Mouse (Mus musculus) heart, postnatal 36 days (tissue): Measurements from ENCODE around the gene Klhl7. TPM values are rescaled to one million over a fixed set of nuclear protein-coding genes. Genes with fewer than 3 reads are reported as not detected.

Experiments
- DNase-seq, 2 experiments: peaks; one replicate each; pipeline ENCODE4 v3.0.0; 2021 to 2022
- intact Hi-C: fragments of 180-260 bp; cut with DNase I; formaldehyde crosslinking; loops from one replicate; pipeline ENCODE4 v1.15.1; 2025
- total RNA-seq, 2 experiments: library from RNA; stranded (reverse); gene quantifications; 2 replicates each; pipeline ENCODE4 v1.2.3; 2021

The Klhl7 gene
- total RNA-seq, 2 experiments from 2014 or later, result 42.1 to 51.2 TPM

DNA sequence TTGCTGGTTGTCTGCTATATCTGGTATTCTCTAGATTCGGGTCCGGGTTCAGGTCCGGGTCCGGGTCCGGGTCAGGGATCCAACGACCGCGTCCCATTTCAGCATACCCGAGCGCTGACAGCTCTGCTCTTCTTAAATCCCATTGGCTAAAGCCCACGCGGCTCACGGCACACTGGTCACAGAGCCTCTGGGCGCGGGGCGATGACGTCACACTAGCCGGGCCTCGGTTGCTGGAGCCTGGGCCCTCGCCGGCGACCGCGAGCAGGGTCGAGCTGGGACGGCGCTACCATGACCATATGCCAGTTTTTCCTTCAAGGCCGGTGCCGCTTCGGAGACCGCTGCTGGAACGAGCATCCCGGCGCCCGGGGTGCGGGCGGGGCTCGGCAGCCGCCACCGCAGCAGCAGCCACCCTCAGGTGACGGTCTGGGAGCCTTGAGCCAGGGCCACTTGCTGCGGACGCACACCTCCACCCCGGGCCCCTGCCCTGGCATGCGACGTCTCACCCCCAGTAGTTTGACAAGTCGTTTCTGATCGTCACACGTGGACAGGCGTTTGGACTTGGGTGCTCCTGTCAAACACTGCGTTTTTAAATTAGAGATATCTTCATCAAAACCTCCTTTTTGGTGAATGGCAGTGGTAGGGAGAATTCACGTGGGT is 64.5 kb downstream of the Klhl7 start, which contains the start of gene Nupl2:
Gene Nupl2, plus strand, starts transcription at position 175 of the 657 bp plus-strand sequence.
- intact Hi-C loops, result loop anchor here (1.0 to 10.0 kb wide), 3 partner anchors 65 to 314 kb away; partner anchors contain the start of genes Klhl7 and Nos3
- DNase-seq, result peak; percentile 93 to 94

DNA sequence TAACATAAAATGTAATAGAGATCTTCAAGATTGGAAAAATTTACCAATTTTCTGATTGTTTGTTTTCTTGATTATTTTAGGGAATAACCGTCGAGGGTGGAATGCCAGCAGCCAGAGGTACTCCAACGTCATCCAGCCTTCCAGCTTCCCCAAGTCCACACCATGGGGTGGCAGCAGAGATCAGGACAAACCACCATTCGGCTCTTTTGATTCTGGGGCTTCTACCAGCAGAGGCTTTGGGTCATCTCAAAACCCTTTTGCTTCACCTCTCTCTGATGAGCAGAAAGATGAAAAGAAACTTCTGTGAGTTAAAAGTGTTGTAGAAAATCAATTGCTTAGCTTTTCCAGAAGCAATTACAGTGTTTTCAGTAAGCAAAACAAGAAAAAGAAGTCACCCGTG is 66.9 kb downstream of the Klhl7 start:
- intact Hi-C loops, result loop anchor here (10.0 kb wide), 1 partner anchor 198 kb away; the partner anchor contains the start of gene Nos3
- DNase-seq, result no peak

DNA sequence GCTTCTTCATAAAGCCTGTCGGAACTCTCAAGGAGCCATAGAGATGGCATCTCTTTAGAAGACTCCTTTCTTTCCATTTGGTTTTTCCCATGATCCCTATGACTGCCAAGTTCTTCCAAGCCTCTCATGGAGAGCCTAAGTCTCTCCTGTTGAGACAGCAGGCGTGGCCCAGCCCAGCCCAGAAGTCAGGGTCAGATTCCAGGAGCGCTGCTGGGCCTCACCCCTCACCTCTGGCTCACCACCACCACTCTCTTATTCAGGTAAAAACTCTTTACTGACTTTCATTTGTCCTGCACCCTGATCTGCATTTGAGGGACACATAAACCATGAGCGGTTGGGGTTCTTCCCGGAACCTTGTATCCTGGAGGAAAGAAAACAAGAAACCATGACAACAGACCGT is 69.5 kb downstream of the Klhl7 start:
- intact Hi-C loops, result loop anchor here (10.0 kb wide), 1 partner anchor 195 kb away; the partner anchor contains the start of gene Nos3
- no peak for DNase-seq

DNA sequence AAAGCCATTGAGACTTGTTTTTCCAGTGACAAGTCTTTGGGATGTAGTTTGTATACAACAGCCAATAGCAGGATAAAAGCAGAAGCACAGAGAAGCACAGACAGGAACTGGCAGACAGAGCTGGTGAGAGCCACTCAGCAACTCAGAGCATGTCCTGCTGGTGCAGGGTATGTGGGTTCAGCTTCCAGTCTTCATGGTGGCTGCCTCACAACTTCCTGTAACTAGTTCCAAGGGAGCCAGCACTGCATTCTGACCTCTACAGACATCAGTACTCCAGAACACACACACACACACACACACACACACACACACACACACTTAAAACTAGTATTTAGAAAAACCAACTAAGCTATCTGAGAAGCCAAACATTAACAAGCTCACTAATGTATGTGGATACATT is 71.7 kb downstream of the Klhl7 start:
- intact Hi-C loops, result no loop called here
- DNase-seq, result no peak

DNA sequence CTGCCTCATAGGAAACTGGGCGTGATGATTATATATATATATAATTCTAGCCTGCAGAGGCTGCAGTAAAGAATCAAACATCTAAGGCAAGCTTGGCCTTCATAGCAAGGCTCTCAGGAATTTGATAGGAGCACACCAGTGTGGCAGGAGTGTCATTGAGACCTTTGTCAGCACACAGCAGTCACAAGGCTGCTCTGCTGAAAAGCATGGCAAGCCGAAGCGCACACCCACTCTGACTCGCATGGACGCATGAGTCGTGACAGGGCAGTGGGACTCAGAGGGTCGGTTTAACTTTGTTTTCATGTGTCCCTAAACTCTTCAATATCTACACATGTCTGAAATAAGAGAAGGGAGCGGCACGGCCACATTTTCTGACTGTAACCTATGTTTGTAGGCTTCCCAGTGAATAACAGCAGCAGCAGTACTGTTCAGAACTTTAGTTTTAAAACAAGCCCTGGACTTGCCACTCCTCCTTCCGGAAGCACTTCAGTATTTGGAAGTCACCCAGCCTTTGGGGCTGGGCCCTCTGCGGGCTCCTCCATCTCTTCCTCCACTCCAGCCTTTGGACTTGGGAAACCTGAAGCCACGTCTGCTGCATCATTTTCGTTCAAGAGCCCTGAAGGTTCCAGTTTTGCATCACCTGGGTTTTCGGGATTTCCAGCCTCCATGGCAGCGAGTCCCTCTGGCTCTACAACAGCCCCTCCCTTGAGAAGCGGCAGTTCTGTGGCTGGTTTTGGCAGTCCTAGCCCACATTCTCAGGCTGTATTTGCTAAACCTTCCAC is 81.3 kb downstream of the Klhl7 start:
- DNase-seq, result peak; percentile 9 to 36
- intact Hi-C loops, result no loop called here

DNA sequence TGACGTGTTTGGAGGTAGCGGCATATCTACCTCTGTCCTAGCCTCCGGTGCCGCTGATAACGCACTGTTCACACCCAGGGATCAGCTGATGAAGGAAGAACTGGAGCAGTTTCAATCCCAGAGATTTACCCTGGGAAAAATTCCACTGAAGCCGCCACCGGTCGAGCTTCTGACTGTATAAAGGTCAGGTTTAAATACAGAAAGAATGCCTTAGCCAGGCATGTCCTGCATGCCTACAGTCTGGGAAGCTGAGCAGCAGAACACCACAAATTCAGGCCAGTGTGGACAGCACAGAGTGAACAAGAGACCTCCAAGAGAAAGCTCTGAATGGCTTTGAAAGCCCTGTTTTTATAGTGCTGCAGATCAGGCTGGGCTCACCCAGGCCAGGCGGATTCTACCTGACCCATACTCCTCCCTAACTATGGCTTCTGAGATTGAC is 81.9 kb downstream of the Klhl7 start:
- intact Hi-C loops, result no loop called here
- DNase-seq, result peak in 1 of 2 experiments; percentile 31

DNA sequence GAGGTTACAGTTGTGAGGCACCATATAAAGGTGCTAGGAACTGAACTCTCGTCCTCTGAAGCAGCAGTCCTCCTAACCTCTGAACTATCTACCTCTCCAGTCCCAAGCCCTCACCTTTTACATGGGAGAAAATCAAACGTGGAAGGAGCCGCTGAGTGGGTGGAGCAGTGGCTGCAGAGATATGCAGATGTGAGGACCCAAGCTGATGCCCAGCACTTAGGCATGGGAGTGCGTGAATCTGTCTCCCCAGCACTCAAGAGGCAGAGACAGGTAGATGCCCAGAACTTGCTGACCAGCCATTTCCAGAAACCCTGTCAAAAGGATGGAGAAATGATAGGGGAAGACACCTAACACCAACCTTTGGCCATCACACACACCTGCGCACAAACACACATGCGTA is 82.7 kb downstream of the Klhl7 start:
- intact Hi-C loops, result no loop called here
- no peak for DNase-seq

DNA sequence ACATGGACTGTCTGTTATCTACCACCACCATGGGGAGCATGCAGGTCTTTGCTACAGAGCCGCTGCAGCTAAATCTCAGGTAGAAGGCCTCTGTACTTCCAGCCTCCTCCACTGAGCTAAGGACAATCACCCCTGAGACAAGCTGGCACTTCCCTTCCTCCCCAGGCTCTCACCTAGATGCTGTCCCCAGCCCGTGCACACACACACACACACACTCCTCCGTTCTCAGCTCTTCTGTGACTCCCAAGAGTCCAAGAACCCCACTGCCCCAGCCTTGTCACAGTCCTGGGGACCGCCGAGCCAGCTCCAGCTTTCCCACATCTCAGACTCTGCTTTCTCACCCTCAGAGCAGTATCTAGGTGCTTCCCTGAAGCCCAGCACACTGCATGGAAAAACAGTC is 83.6 kb downstream of the Klhl7 start:
- DNase-seq, result no peak
- intact Hi-C loops, result no loop called here

DNA sequence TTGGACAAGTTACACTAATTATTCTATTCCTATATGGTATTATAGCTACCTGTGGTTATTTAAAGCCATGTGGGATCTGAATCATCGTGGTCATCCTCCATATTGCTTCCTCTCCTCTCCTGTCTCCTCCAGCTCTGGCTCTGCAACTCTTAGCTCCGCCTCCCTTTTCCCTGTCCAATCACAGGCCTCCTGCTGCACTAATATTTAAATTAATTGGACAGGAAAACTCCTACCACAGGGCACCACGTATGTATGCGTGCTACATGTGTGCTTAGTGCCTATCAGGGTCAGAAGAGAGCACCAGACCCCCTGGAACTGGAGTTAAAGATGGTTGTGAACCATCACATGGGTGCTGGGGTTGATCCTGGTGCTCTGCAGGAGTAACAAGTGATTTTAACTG is 88.1 kb downstream of the Klhl7 start:
- intact Hi-C loops, result no loop called here
- DNase-seq, result no peak

DNA sequence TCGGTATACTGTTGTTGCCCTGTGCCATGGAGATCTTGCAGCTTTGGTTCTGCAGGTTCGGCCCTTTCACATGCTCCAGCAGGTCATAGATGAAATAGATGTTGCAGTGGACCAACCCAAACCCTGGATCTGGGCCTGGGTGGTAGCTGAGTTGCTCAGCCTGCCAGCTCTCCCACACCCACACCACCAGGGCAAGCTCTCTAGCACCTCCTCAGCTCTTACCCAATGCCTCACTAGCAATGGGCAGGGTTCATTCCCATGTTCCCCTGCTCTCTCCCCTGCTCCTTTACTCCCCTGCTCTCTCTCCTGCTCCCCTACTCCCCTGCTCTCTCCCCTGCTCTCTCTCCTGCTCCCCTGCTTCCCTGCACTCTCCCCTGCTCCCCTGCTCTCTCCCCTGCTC is 91.4 kb downstream of the Klhl7 start:
- DNase-seq, result no peak
- intact Hi-C loops, result no loop called here

DNA sequence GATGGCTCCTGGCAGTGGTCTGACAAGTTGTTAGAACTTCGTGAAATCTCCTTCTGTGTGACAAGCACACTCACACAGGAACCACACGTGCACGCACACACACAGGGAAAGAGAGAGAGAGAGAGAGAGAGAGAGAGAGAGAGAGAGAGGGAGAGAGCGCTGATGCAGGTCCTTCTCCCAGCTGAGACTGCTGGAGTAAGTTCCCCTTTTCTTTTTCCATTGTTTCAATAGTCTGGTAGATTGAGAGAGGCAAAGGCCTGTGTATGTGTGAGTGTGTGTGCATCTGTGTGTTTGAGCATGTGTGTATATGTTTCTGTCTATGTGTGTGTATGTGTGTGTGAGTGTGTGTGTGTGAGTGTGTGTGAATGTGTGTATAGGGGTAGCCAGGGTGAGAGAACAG is 100.6 kb downstream of the Klhl7 start:
- intact Hi-C loops, result no loop called here

DNA sequence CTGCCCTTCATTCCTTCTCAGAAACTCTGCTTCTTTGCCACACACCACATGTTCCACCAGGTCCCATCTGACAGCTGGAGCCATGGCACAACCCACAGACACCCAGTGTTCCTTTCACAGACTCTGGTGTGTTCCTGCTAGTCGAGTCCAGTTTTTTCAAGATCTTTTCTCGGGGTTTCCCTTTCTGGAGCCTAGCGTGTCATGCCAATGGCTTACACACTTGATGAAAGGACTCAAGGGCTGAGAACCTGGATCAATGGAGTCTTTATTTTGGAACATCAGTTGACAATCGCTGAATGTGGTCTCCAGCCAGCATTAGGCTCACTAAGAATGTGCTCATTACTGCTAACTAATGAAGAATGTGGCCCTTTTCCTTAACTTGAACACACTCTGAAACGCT is 102.1 kb downstream of the Klhl7 start:
- intact Hi-C loops, result no loop called here
- no peak for DNase-seq

More for the DNA sequence above, 100.6 kb downstream of the Klhl7 start:
- DNase-seq, result no peak

DNA sequence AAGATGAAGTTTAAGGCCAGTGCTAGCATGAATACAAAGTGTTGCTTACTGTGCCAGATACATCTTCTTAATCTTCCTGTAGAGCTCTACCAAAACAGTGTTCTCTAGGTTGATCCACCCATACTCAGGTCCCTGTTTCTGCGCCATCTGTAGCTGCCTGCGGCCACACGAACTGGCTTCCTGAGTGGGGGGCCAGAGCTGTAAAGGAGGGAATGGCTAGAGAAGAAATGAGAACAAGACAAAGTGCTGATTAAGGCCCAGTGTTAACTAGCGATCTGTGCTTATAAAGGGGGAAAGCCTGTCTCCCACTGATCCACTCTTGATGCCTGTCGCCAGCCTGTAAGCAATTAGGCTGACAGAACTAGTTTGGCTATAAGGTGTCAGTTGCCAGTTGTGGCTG is 102.9 kb downstream of the Klhl7 start:
- DNase-seq, result no peak
- intact Hi-C loops, result no loop called here

DNA sequence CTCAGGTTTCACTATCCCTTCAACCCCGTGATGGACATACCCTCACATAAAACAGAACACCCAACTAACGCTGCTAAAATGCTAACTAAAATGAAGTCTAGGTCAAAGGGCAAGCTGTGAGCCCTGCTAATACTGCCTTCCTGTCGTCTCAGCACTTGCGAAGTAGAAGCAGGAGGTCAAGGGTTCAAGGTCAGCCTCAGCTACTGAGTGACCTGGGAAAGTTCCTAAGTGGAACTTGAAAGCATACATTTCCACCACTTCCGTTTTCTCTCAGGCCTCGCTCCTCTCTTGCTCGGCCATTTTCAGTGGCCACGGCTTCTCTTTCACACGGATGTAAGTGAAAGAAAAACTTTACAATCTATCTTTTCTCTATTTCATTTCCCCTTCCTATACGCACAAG is 107.6 kb downstream of the Klhl7 start:
- intact Hi-C loops, result no loop called here
- DNase-seq, result no peak

DNA sequence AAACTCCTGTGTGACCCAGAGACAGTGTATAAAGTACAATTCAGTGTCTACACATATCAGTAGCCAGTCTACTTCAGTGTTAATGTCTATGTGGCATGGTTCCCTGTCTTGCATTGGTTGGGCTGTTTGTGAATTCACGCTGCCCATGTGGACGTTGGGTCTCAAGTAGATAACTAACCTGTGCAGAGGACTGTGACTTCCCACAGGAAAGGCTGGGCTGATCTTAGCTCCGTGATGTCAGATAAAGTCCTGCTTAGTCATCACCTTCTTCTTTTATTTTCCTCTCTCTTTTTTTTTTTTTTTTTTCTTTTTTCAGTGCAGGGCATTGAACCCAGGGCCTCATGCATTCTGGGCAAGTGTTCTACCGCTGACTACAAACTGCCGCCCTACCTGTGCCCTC is 108.1 kb downstream of the Klhl7 start:
- intact Hi-C loops, result no loop called here
- DNase-seq, result no peak

Other genes starting within 250 kb of the Klhl7 start
- 10 to 100 TPM; 31.7 to 58.7 TPM for gene Fam126a, start 69.9 kb upstream of the Klhl7 start, total RNA-seq
- 1 to 10 TPM; 7.1 to 8.6 TPM for gene Nupl2, start 64.4 kb downstream of the Klhl7 start, total RNA-seq